Mouse (Mus musculus): Measurements from ENCODE around the gene Gm10775. TPM values are rescaled to one million over a fixed set of nuclear protein-coding genes. Genes with fewer than 3 reads are reported as not detected.
A peak's percentile ranks its signal among the peaks of the same experiment; 100 is the strongest.

Gene Gm10775
- total and polyA plus RNA-seq, 2 experiments from 2014 or later = 1.1 TPM; not detected in 1

DNA sequence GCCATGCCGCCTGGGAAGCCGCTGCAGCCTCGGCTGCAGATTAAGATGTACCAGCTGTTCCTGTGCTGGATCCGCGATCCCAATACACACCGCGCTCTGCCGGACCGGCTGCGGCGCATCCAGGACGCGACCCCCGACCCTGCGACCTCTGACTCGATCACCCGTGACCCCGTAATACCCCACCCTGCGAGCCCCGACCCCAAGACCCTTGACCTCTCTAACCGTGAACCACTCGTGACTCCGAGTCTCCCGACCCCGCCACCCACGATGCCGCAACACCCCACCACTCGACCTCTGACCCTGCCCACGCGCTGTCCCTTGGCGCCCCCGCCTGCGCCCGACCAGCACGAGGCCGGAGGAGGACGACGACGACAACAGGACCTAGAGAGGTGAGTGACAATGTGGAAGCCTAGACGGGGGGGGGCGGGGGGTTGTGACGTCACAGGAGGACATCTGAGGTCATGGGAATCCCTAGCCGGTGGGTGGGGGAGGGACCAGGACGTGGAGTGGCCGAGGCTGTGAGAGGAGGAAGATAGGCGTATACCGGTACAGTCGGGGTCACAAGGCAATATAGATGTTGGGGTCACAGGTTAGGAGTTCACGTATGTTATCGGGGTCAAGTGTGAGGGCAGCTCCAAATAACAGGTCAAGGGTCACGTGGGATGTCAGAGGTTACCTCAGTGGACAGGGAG lies 17.6 kb upstream of the Gm10775 start:
- Histone ChIP-seq H3K36me3 (ENCODE audit: insufficient read depth, low read length) (no peaks in the 10 kb centered on the region), H3K4me2 (ENCODE audit: low read depth, low read length) (peak overlapping the region; percentile 89), H3K9ac (replicated peaks; ENCODE audit: low read length) (peak overlapping the region; percentile 65), H3K4me3 (ENCODE audit: low read length) (peak overlapping the region; percentile 80), H3K27ac (peak overlapping the region; percentile 96), H3K4me1 (ENCODE audit: insufficient read depth, low read length) (0 out of 2 replicates have a peak, but pooled peaks cover 7% of the 10 kb centered on the region), H3K9me3 (ENCODE audit: low read length) (peaks cover 3% of the 10 kb centered on the region; the same call in 1 of the 2 replicates), H3K27me3 (ENCODE audit: insufficient read depth, low read length) (no peaks in the 10 kb centered on the region)
- no peak for DNase-seq (ENCODE audit: low spot score)
- TF ChIP-seq CTCF (IDR thresholded peaks at IDR 0.05; ENCODE audit: low read depth) = no peak
- 4% methylated on average over 51 of the region's 51 CpGs for WGBS
- no peak for ATAC-seq

DNA sequence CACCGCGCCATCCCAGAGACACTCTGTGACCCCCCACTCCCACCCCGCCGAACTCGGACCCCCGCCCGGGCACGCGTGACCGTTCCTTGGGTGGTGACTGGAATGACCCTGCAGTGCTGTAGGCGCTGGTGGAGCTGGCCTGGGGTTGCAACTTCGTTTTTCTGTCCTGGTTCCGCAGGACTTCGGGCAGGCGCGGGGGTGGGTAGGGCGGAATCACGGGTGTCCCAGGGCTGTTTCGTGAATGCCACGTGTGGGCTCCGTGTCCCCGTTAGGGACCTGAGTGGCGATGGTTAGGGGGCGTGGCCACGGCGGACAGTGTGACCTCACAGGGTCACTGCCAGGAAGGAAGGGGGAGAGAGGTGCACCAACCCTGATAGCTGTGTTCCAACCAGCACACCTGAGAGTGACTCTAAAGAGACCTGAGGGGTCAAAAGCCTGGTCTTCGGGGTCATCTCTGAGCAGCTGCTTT lies 17.0 kb upstream of the Gm10775 start:
- H3K9me3 ChIP-seq (ENCODE audit: low read length) = no peaks in the 10 kb centered on the region; the same call in 1 of the 2 replicates
- ATAC-seq = no peak
- no peak for DNase-seq (ENCODE audit: low spot score)
- 47% methylated on average over 27 of the region's 27 CpGs for WGBS
- no peak for TF ChIP-seq CTCF (IDR thresholded peaks at IDR 0.05; ENCODE audit: low read depth)
- H3K36me3 ChIP-seq (ENCODE audit: insufficient read depth, low read length) = no peaks in the 10 kb centered on the region
- no peak overlapping the region for H3K27ac ChIP-seq
- peak overlapping the region; percentile 65; the same call in 1 of the 2 replicates for H3K9ac ChIP-seq (replicated peaks; ENCODE audit: low read length)
- H3K27me3 ChIP-seq (ENCODE audit: insufficient read depth, low read length) = no peaks in the 10 kb centered on the region
- 0 out of 2 replicates have a peak, but pooled peaks cover 7% of the 10 kb centered on the region for H3K4me1 ChIP-seq (ENCODE audit: insufficient read depth, low read length)
- peak overlapping the region; percentile 80 for H3K4me3 ChIP-seq (ENCODE audit: low read length)
- H3K4me2 ChIP-seq (ENCODE audit: low read depth, low read length) = peak overlapping the region; percentile 89

DNA sequence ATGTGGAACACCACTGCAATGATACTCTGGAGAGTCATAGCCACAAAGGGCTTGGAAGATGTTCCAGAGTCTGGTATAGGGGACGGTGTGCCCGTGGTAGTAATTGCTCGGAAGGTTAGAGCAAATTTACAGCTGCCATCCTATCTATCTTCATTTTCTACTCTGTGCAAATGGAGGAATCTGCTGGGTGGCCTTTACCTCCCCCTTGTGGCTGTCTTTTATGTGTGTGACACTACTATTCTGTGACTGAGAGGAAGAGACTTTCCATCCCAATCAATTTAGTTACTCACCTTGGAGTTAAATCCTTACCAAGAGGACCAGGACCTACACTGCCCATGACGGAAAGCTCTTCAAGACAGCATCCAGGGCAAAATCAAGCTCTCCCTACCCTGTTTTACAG lies 16.1 kb upstream of the Gm10775 start:
- ATAC-seq (no peak), DNase-seq (ENCODE audit: low spot score) (no peak)
- WGBS = 97% methylated on average over 4 of the region's 4 CpGs
- H3K9ac ChIP-seq (replicated peaks; ENCODE audit: low read length) = no peak overlapping the region
- H3K4me3 ChIP-seq (ENCODE audit: low read length) = no peak overlapping the region
- H3K36me3 ChIP-seq (ENCODE audit: insufficient read depth, low read length) = no peaks in the 10 kb centered on the region
- no peaks in the 10 kb centered on the region for H3K27me3 ChIP-seq (ENCODE audit: insufficient read depth, low read length)
- no peak overlapping the region for H3K4me2 ChIP-seq (ENCODE audit: low read depth, low read length)
- H3K4me1 ChIP-seq (ENCODE audit: insufficient read depth, low read length) = 0 out of 2 replicates have a peak, but pooled peaks cover 7% of the 10 kb centered on the region
- peaks cover 7% of the 10 kb centered on the region for H3K9me3 ChIP-seq (ENCODE audit: low read length)
- H3K27ac ChIP-seq = no peak overlapping the region
- TF ChIP-seq CTCF (IDR thresholded peaks at IDR 0.05; ENCODE audit: low read depth) = peak; percentile 32; the same call in 1 of the 2 replicates

DNA sequence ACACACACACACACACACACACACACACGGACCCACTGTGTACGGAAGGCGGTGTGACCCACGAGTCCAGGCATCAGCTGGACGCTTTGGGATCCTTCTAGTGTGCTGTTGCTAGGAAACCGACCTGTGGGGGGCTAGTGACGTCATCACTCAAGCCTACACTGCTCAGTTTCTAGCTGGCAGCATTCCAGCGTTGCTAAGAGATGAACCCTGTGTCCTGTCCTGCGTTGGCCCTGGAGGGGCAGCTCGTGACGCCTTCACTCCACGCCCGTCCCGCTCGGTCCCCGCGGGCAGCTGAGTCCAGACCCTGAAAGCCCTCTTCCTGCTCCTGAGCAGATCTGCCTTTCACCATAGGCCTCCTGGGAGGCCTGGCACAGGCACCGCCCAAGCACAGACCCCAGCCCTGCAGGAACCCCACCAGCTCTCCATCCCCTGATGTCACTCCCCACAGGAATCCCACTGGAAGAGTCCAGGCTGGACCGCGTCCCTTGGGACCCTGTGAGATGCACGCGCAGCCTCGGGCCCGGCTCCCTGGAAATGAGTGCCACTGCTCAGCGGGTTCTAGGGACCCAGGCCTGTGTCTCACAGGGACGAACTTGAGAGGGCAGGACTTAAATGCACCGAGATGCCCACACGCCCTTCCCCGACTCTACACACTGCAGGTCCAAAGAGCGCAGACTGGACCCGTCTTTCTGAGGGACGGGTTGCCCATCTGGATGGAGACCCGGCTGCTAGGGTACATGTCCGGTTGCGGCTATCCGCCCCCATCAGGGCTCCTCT lies 974 bp upstream of the Gm10775 start:
- ATAC-seq = peak; percentile 95
- peak overlapping the region; percentile 38 for H3K9ac ChIP-seq (replicated peaks; ENCODE audit: low read length)
- H3K9me3 ChIP-seq (ENCODE audit: low read length) = peaks cover 30% of the 10 kb centered on the region
- H3K4me2 ChIP-seq (ENCODE audit: low read depth, low read length) = peak overlapping the region; percentile 54
- 24% methylated on average over 36 of the region's 36 CpGs for WGBS
- no peaks in the 10 kb centered on the region for H3K36me3 ChIP-seq (ENCODE audit: insufficient read depth, low read length)
- no peaks in the 10 kb centered on the region for H3K4me1 ChIP-seq (ENCODE audit: insufficient read depth, low read length)
- peak overlapping the region; percentile 35 for H3K4me3 ChIP-seq (ENCODE audit: low read length)
- peak; percentile 93 for DNase-seq (ENCODE audit: low spot score)
- peak overlapping the region; percentile 45; the same call in 1 of the 2 replicates for H3K27ac ChIP-seq
- no peaks in the 10 kb centered on the region for H3K27me3 ChIP-seq (ENCODE audit: insufficient read depth, low read length)
- TF ChIP-seq CTCF (IDR thresholded peaks at IDR 0.05; ENCODE audit: low read depth) = no peak

DNA sequence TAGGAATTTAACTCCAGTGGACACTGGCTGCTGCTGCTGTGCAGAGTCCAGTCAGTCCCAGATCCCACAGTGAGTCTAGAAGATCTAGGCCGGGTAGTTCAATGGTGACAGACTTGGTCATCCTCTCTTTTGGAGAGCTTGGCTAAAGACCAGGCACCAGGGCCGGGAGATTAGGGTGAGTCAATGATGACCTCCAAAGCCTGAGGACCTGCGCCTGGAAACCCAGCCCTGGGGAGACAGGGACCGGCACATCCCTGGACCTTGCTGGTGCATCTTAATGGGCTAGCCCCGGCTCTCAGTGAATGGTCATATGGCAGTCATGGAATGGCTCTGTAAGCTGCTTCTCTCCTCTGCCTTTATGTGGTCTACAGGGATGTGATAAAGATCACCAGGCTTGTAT lies 2.7 kb downstream of the Gm10775 start:
- TF ChIP-seq CTCF (IDR thresholded peaks at IDR 0.05; ENCODE audit: low read depth) = no peak
- no peaks in the 10 kb centered on the region; the same call in 1 of the 2 replicates for H3K36me3 ChIP-seq (ENCODE audit: insufficient read depth, low read length)

DNA sequence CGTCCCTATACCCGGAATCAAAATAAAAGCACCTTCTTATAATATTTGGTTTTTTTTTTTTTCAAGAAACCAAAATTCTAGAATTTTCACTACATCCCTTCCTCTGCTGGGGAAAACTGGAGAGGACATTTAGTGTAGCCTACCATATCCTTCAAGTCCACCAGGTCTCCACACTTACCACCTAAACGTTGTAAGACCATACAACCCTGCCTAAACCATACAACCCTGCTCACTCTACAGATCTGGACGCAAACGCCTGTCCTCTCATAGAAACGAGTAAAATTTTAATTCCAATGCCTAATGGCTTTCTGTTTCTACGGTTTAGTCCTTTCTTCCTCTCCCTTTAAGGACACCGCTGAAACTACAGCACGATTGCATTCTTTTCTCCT lies 18.6 kb downstream of the Gm10775 start:
- WGBS = 13% methylated on average over 9 of the region's 9 CpGs

More for the DNA sequence above, 2.7 kb downstream of the Gm10775 start:
- H3K4me1 ChIP-seq (ENCODE audit: insufficient read depth, low read length) = no peaks in the 10 kb centered on the region
- H3K9me3 ChIP-seq (ENCODE audit: low read length) = peaks cover 38% of the 10 kb centered on the region
- WGBS = 95% methylated on average over 5 of the region's 5 CpGs
- H3K27ac ChIP-seq = no peak overlapping the region
- DNase-seq (ENCODE audit: low spot score) = no peak
- H3K27me3 ChIP-seq (ENCODE audit: insufficient read depth, low read length) = no peaks in the 10 kb centered on the region
- no peak overlapping the region for H3K4me2 ChIP-seq (ENCODE audit: low read depth, low read length)
- no peak overlapping the region for H3K4me3 ChIP-seq (ENCODE audit: low read length)
- no peak overlapping the region for H3K9ac ChIP-seq (replicated peaks; ENCODE audit: low read length)
- ATAC-seq = no peak

More for the DNA sequence above, 18.6 kb downstream of the Gm10775 start:
- no peaks in the 10 kb centered on the region for H3K4me1 ChIP-seq (ENCODE audit: insufficient read depth, low read length)
- H3K9me3 ChIP-seq (ENCODE audit: low read length) = no peaks in the 10 kb centered on the region
- H3K27ac ChIP-seq = peak overlapping the region; percentile 81
- H3K27me3 ChIP-seq (ENCODE audit: insufficient read depth, low read length) = no peaks in the 10 kb centered on the region
- DNase-seq (ENCODE audit: low spot score) = no peak
- peak overlapping the region; percentile 53 for H3K4me2 ChIP-seq (ENCODE audit: low read depth, low read length)
- H3K9ac ChIP-seq (replicated peaks; ENCODE audit: low read length) = peak overlapping the region; percentile 74
- H3K36me3 ChIP-seq (ENCODE audit: insufficient read depth, low read length) = no peaks in the 10 kb centered on the region
- H3K4me3 ChIP-seq (ENCODE audit: low read length) = peak overlapping the region; percentile 75
- peak; percentile 62 for ATAC-seq
- 0 out of 2 replicates have a peak, but pooled peaks have one; percentile 5 for TF ChIP-seq CTCF (IDR thresholded peaks at IDR 0.05; ENCODE audit: low read depth)
